In genomic region chr9:67145392-67145791, GRCm38 (mm10) we compare ENCODE assay signal across 24 mouse cellular contexts.
DNase-seq lines count a peak whose midpoint lies in the region; ATAC-seq and TF ChIP-seq lines count a peak whose summit lies in the region.
"Had no signal": no experiment of that assay in that cellular context is flagged by ENCODE, and none has a peak within 500 bp of the region (broad histone marks: within the 10 kb centered on the region; RNA-seq: fewer than 3 reads in every experiment).

No protein-coding gene starts in this region.

- H3K4me2 ChIP-seq in heart, embryonic 12.5 days: no peak overlapping the region
- H3K4me2 ChIP-seq in heart, embryonic 16.5 days (ENCODE audit: low read depth, low read length): no peak overlapping the region
- no peak overlapping the region for H3K4me2 ChIP-seq in lung, embryonic 15.5 days
- H3K4me2 ChIP-seq in lung, postnatal 0 days (replicated peaks; ENCODE audit: low read depth, low read length): no peak overlapping the region
- H3K4me2 ChIP-seq: embryonic facial prominence, embryonic 13.5 days; embryonic facial prominence, embryonic 15.5 days; forebrain, embryonic 12.5 days had no signal

- H3K9ac ChIP-seq in heart, embryonic 12.5 days: no peak overlapping the region
- no peak overlapping the region for H3K9ac ChIP-seq in heart, embryonic 16.5 days (ENCODE audit: low read length)
- H3K9ac ChIP-seq in lung, embryonic 15.5 days: no peak overlapping the region
- no peak overlapping the region for H3K9ac ChIP-seq in lung, postnatal 0 days (replicated peaks; ENCODE audit: low read depth)
- H3K9ac ChIP-seq: embryonic facial prominence, embryonic 13.5 days; embryonic facial prominence, embryonic 15.5 days; forebrain, embryonic 12.5 days had no signal

- TF ChIP-seq CTCF in lung, postnatal 0 days (IDR thresholded peaks at IDR 0.05): no peak

- no peak for DNase-seq in heart, adult 18-20 months
- DNase-seq in heart, adult 8-10 months (ENCODE audit: low spot score): no peak
- no peak for DNase-seq in lung, postnatal 36 days
- DNase-seq in lung, postnatal 0 days (ENCODE audit: low spot score): peak; percentile 42
- DNase-seq in lung, postnatal 10 days: no peak
- DNase-seq: adrenal gland, adult 2 months; adrenal gland, postnatal 10 days; adrenal gland, postnatal 25 days; cerebellum, adult 11 months; cerebellum, adult 18-20 months; cerebellum, adult 8-10 months; cerebellum, adult 9-11 months; cerebellum, postnatal 14 days; cerebellum, postnatal 36 days; embryo, embryonic 11 days had no signal

- H3K27me3 ChIP-seq in heart, embryonic 12.5 days (replicated peaks): no peaks in the 10 kb centered on the region
- no peaks in the 10 kb centered on the region for H3K27me3 ChIP-seq in heart, embryonic 16.5 days (ENCODE audit: control insufficient read depth, insufficient read depth, low read length)
- H3K27me3 ChIP-seq in lung, embryonic 15.5 days: no peaks in the 10 kb centered on the region
- H3K27me3 ChIP-seq in lung, postnatal 0 days (replicated peaks; ENCODE audit: insufficient read depth, low read length): no peaks in the 10 kb centered on the region
- H3K27me3 ChIP-seq: embryonic facial prominence, embryonic 13.5 days; embryonic facial prominence, embryonic 15.5 days; forebrain, embryonic 12.5 days had no signal

- no peak overlapping the region for H3K27ac ChIP-seq in heart, embryonic 12.5 days (ENCODE audit: poor library complexity, severe bottlenecking)
- H3K27ac ChIP-seq in heart, embryonic 16.5 days (ENCODE audit: low read length): no peak overlapping the region
- H3K27ac ChIP-seq in lung, embryonic 15.5 days: peak overlapping the region; percentile 37; the same call in 1 of the 2 replicates
- no peak overlapping the region for H3K27ac ChIP-seq in lung, postnatal 0 days (ENCODE audit: low read length)
- H3K27ac ChIP-seq: embryonic facial prominence, embryonic 13.5 days; embryonic facial prominence, embryonic 15.5 days; forebrain, embryonic 10.5 days; forebrain, embryonic 12.5 days had no signal

- peaks cover 28% of the 10 kb centered on the region for H3K4me1 ChIP-seq in heart, embryonic 12.5 days (replicated peaks)
- peaks cover 13% of the 10 kb centered on the region for H3K4me1 ChIP-seq in heart, embryonic 16.5 days (ENCODE audit: control insufficient read depth, insufficient read depth, low read length)
- peaks cover 8% of the 10 kb centered on the region; the same call in 1 of the 2 replicates for H3K4me1 ChIP-seq in lung, embryonic 15.5 days
- no peaks in the 10 kb centered on the region for H3K4me1 ChIP-seq in lung, postnatal 0 days (ENCODE audit: insufficient read depth, low read depth, low read length)

- 0 out of 2 replicates have a peak, but pooled peaks have one; percentile 29 for ATAC-seq in heart, embryonic 12.5 days (ENCODE audit: insufficient number of reproducible peaks, low FRiP score)
- peak; percentile 69 for ATAC-seq in heart, embryonic 16.5 days (replicated peaks; ENCODE audit: extremely low read depth, insufficient read depth, low FRiP score)
- peak; percentile 62; the same call in 1 of the 2 replicates for ATAC-seq in lung, embryonic 15.5 days (ENCODE audit: borderline replicate concordance, extremely low read depth, low FRiP score, low TSS enrichment)
- ATAC-seq in lung, postnatal 0 days: peak; percentile 53
- ATAC-seq: forebrain, embryonic 14.5 days had no signal

- no peaks in the 10 kb centered on the region for H3K36me3 ChIP-seq in heart, embryonic 12.5 days
- H3K36me3 ChIP-seq in heart, embryonic 16.5 days (ENCODE audit: control insufficient read depth, insufficient read depth): no peaks in the 10 kb centered on the region
- H3K36me3 ChIP-seq in lung, embryonic 15.5 days: no peaks in the 10 kb centered on the region
- H3K36me3 ChIP-seq in lung, postnatal 0 days (ENCODE audit: insufficient read depth, low read length): no peaks in the 10 kb centered on the region
- H3K36me3 ChIP-seq: embryonic facial prominence, embryonic 13.5 days; embryonic facial prominence, embryonic 15.5 days; forebrain, embryonic 10.5 days; forebrain, embryonic 12.5 days had no signal

- 45% methylated on average over 6 of the region's 6 CpGs for WGBS in heart, embryonic 12.5 days
- WGBS in heart, embryonic 16.5 days: 48% methylated on average over 6 of the region's 6 CpGs
- 60% methylated on average over 6 of the region's 6 CpGs for WGBS in lung, embryonic 15.5 days
- 59% methylated on average over 6 of the region's 6 CpGs for WGBS in lung, postnatal 0 days

- peak; percentile 10; the same call in 1 of the 2 replicates for TF ChIP-seq EP300 in lung, postnatal 0 days (IDR thresholded peaks at IDR 0.05)

- H3K9me3 ChIP-seq in heart, embryonic 12.5 days (replicated peaks): no peaks in the 10 kb centered on the region
- no peaks in the 10 kb centered on the region for H3K9me3 ChIP-seq in heart, embryonic 16.5 days (replicated peaks; ENCODE audit: control insufficient read depth, low read length)
- no peaks in the 10 kb centered on the region for H3K9me3 ChIP-seq in lung, embryonic 15.5 days
- no peaks in the 10 kb centered on the region for H3K9me3 ChIP-seq in lung, postnatal 0 days (ENCODE audit: low read length)
- H3K9me3 ChIP-seq: embryonic facial prominence, embryonic 13.5 days; embryonic facial prominence, embryonic 15.5 days; forebrain, embryonic 10.5 days; forebrain, embryonic 12.5 days had no signal

- H3K4me3 ChIP-seq in heart, embryonic 12.5 days: no peak overlapping the region
- no peak overlapping the region for H3K4me3 ChIP-seq in heart, embryonic 16.5 days (ENCODE audit: low read length)
- H3K4me3 ChIP-seq in lung, embryonic 15.5 days: no peak overlapping the region
- H3K4me3 ChIP-seq in lung, postnatal 0 days (ENCODE audit: low read depth, low read length): no peak overlapping the region
- H3K4me3 ChIP-seq: embryonic facial prominence, embryonic 13.5 days; embryonic facial prominence, embryonic 15.5 days; erythroblast, embryonic 14.5 days; forebrain, embryonic 10.5 days; forebrain, embryonic 12.5 days had no signal
